Mouse (Mus musculus) heart, embryonic 11.5 days (tissue): ENCODE data around the gene Irf2. TPM values are rescaled to one million over a fixed set of nuclear protein-coding genes. Genes with fewer than 3 reads are reported as not detected.
"Not testable (repeated sequence)": the region's sequence is repeated elsewhere in the genome, so short reads cannot be mapped to it uniquely, and the experiment has no call there.

Experiments
- ATAC-seq: fragments of 200-750 bp; cut with Nextera tagmentation; replicated peaks from 2 replicates; pipeline ENCODE4 v1.8.0; 2017; ENCODE audit warnings: moderate library complexity; ENCODE audit not compliant: insufficient number of reproducible peaks, low FRiP score, low TSS enrichment
- H3K27ac ChIP-seq: fragments of 300-500 bp; sonication (generic); 2 replicates; pipeline ENCODE4 v1.5.1; 2014; ENCODE audit warnings: mild to moderate bottlenecking, low read depth, low read length
- H3K27me3 ChIP-seq: fragments of 300-500 bp; sonication (generic); 2 replicates; pipeline ENCODE4 v1.6.1; 2014; ENCODE audit warnings: mild to moderate bottlenecking, low read length, mixed read lengths; ENCODE audit not compliant: control insufficient read depth, insufficient read depth
- H3K36me3 ChIP-seq: fragments of 300-500 bp; sonication (generic); 2 replicates; pipeline ENCODE4 v1.6.1; 2014; ENCODE audit warnings: mild to moderate bottlenecking, low read length, moderate library complexity, mixed read lengths; ENCODE audit not compliant: control insufficient read depth, insufficient read depth
- H3K4me1 ChIP-seq: fragments of 300-500 bp; sonication (generic); 2 replicates; pipeline ENCODE4 v1.6.1; 2014; ENCODE audit warnings: low read length; ENCODE audit not compliant: control insufficient read depth, insufficient read depth
- H3K4me2 ChIP-seq: fragments of 300-500 bp; sonication (generic); 2 replicates; pipeline ENCODE4 v1.6.1; 2014; ENCODE audit warnings: mild to moderate bottlenecking, moderate library complexity
- H3K4me3 ChIP-seq: fragments of 300-500 bp; sonication (generic); 2 replicates; pipeline ENCODE4 v1.5.1; 2014; ENCODE audit warnings: low read depth, low read length
- H3K9ac ChIP-seq: fragments of 300-500 bp; sonication (generic); 2 replicates; pipeline ENCODE4 v1.6.1; 2014; ENCODE audit warnings: mild to moderate bottlenecking, low read depth, low read length, moderate library complexity
- H3K9me3 ChIP-seq: fragments of 300-500 bp; sonication (generic); replicated peaks from 2 replicates; pipeline ENCODE4 v1.6.1; 2016; ENCODE audit warnings: low read length; ENCODE audit not compliant: control insufficient read depth
- WGBS: fragments of 180-500 bp; shearing (Covaris S2); extraction: QIAGEN DNeasy Blood & Tissue Kit; methylation state at CpG from one replicate; pipeline ENCODE4 v1.1.7; 2014; ENCODE audit not compliant: insufficient replicate concordance; 5-methylcytosine and 5-hydroxymethylcytosine counted together
- polyA plus RNA-seq: library from polyadenylated mRNA; unstranded; fragments of >200 nt; fragmentation: Nextera tagmentation; extraction: Ambion mirVana; gene quantifications from 2 replicates; pipeline ENCODE4 v1.2.1, GENCODE M21; 2014

The Irf2 gene
- polyA plus RNA-seq, 1 experiment from 2014 or later: 16.5 TPM

GRCm38 (mm10) chr8:46718301-46718700, 21.2 kb upstream of the Irf2 start:
- Histone ChIP-seq H3K4me3 (no peak overlapping the region), H3K36me3 (no peaks in the 10 kb centered on the region), H3K4me2 (no peak overlapping the region), H3K9me3 (no peaks in the 10 kb centered on the region), H3K9ac (no peak overlapping the region), H3K4me1 (no peaks in the 10 kb centered on the region), H3K27me3 (no peaks in the 10 kb centered on the region), H3K27ac (no peak overlapping the region)
- ATAC-seq: no peak
- 73% methylated on average over 8 of the region's 8 CpGs for WGBS

- Histone ChIP-seq H3K9ac (no peak overlapping the region), H3K9me3 (no peaks in the 10 kb centered on the region), H3K27ac (no peak overlapping the region), H3K4me2 (no peak overlapping the region), H3K36me3 (no peaks in the 10 kb centered on the region), H3K4me3 (no peak overlapping the region), H3K4me1 (no peaks in the 10 kb centered on the region), H3K27me3 (no peaks in the 10 kb centered on the region)
- no peak for ATAC-seq
- 74% methylated on average over 5 of the region's 5 CpGs for WGBS
Observed at GRCm38 (mm10) chr8:46718747-46719146, 20.8 kb upstream of the Irf2 start.

GRCm38 (mm10) chr8:46720656-46721055, 18.9 kb upstream of the Irf2 start:
- Histone ChIP-seq H3K36me3 (no peaks in the 10 kb centered on the region), H3K27ac (no peak overlapping the region), H3K9me3 (no peaks in the 10 kb centered on the region), H3K4me1 (no peaks in the 10 kb centered on the region), H3K9ac (no peak overlapping the region), H3K4me2 (no peak overlapping the region), H3K27me3 (no peaks in the 10 kb centered on the region), H3K4me3 (no peak overlapping the region)
- no peak for ATAC-seq
- 55% methylated on average over 4 of the region's 4 CpGs for whole genome bisulfite sequencing

GRCm38 (mm10) chr8:46721065-46721845, 18.3 kb upstream of the Irf2 start:
- H3K4me3 ChIP-seq: no peak overlapping the region
- H3K27ac ChIP-seq: no peak overlapping the region
- no peak overlapping the region for H3K4me2 ChIP-seq
- no peak for ATAC-seq
- no peaks in the 10 kb centered on the region for H3K4me1 ChIP-seq
- no peak overlapping the region for H3K9ac ChIP-seq
- H3K9me3 ChIP-seq: no peaks in the 10 kb centered on the region
- no peaks in the 10 kb centered on the region for H3K27me3 ChIP-seq
- H3K36me3 ChIP-seq: no peaks in the 10 kb centered on the region
- 81% methylated on average over 11 of the region's 11 CpGs for WGBS

- no peak overlapping the region for H3K4me3 ChIP-seq
- no peaks in the 10 kb centered on the region for H3K4me1 ChIP-seq
- H3K27ac ChIP-seq: no peak overlapping the region
- H3K36me3 ChIP-seq: no peaks in the 10 kb centered on the region
- WGBS: 16% methylated on average over 2 of the region's 2 CpGs
- H3K9me3 ChIP-seq: no peaks in the 10 kb centered on the region
- H3K27me3 ChIP-seq: no peaks in the 10 kb centered on the region
- H3K9ac ChIP-seq: no peak overlapping the region
- no peak overlapping the region for H3K4me2 ChIP-seq
- ATAC-seq: no peak
Observed at GRCm38 (mm10) chr8:46722536-46722935, 17.0 kb upstream of the Irf2 start.

- no peak overlapping the region for H3K4me3 ChIP-seq
- no peak overlapping the region for H3K4me2 ChIP-seq
- H3K27me3 ChIP-seq: no peaks in the 10 kb centered on the region
- no peak for ATAC-seq
- H3K27ac ChIP-seq: no peak overlapping the region
- H3K4me1 ChIP-seq: no peaks in the 10 kb centered on the region
- no peaks in the 10 kb centered on the region for H3K36me3 ChIP-seq
- WGBS: 85% methylated on average over 2 of the region's 2 CpGs
- no peaks in the 10 kb centered on the region for H3K9me3 ChIP-seq
- no peak overlapping the region for H3K9ac ChIP-seq
Observed at GRCm38 (mm10) chr8:46726383-46726782, 13.1 kb upstream of the Irf2 start.

- H3K4me2 ChIP-seq, H3K9me3 ChIP-seq, ATAC-seq, H3K27ac ChIP-seq, H3K4me3 ChIP-seq, H3K4me1 ChIP-seq, H3K36me3 ChIP-seq, H3K9ac ChIP-seq, H3K27me3 ChIP-seq: not testable (repeated sequence)
- WGBS: 75% methylated on average over 1 of the region's 1 CpGs
Observed at GRCm38 (mm10) chr8:46729671-46730070, 9.9 kb upstream of the Irf2 start.

GRCm38 (mm10) chr8:46732381-46732915, 7.1 kb upstream of the Irf2 start:
- Histone ChIP-seq H3K9ac (no peak overlapping the region), H3K27me3 (no peaks in the 10 kb centered on the region), H3K4me2 (no peak overlapping the region), H3K9me3 (peaks cover 4% of the 10 kb centered on the region), H3K4me1 (no peaks in the 10 kb centered on the region), H3K36me3 (no peaks in the 10 kb centered on the region), H3K4me3 (no peak overlapping the region), H3K27ac (no peak overlapping the region)
- WGBS: 83% methylated on average over 7 of the region's 7 CpGs
- ATAC-seq: no peak

GRCm38 (mm10) chr8:46733603-46734002, 5.9 kb upstream of the Irf2 start:
- Histone ChIP-seq H3K9me3 (peaks cover 4% of the 10 kb centered on the region), H3K4me1 (peaks cover 9% of the 10 kb centered on the region), H3K27ac (no peak overlapping the region), H3K36me3 (no peaks in the 10 kb centered on the region), H3K27me3 (no peaks in the 10 kb centered on the region), H3K4me2 (no peak overlapping the region), H3K9ac (no peak overlapping the region), H3K4me3 (no peak overlapping the region)
- 76% methylated on average over 8 of the region's 8 CpGs for WGBS
- no peak for ATAC-seq
